Mouse (Mus musculus) R1 (cell line): ENCODE measurements at regions not wholly inside any gene's neighbourhood (a gene's known extent, or its start where the extent isn't known, plus 50 kb on each side); places are given as distances from the start of the nearest gene placed in this dataset.

ENCODE experiments used
- DNase-seq: peaks from one replicate; pipeline ENCODE4 v3.0.0-alpha.2; 2018; ENCODE audit warnings: low read depth, low spot score

GRCm38 (mm10) chr11:113178375-113178774, 396.4 kb downstream of the Sox9 start:
- no peak for DNase-seq

- DNase-seq: no peak
Measured at GRCm38 (mm10) chr11:113180008-113180407, 398.0 kb downstream of the Sox9 start.

GRCm38 (mm10) chr11:113182083-113182861, 400.2 kb downstream of the Sox9 start:
- no peak for DNase-seq

- DNase-seq: no peak
Measured at GRCm38 (mm10) chr11:113183556-113183955, 401.5 kb downstream of the Sox9 start.

GRCm38 (mm10) chr11:113184095-113184494, 402.1 kb downstream of the Sox9 start:
- no peak for DNase-seq

GRCm38 (mm10) chr11:113187407-113187806, 405.4 kb downstream of the Sox9 start:
- DNase-seq: no peak

GRCm38 (mm10) chr11:113188263-113188920, 406.4 kb downstream of the Sox9 start:
- DNase-seq: no peak

GRCm38 (mm10) chr11:113190006-113190405, 408.0 kb downstream of the Sox9 start:
- DNase-seq: no peak

GRCm38 (mm10) chr11:113190520-113190919, 408.5 kb downstream of the Sox9 start:
- peak; percentile 29 for DNase-seq

- DNase-seq: no peak
Measured at GRCm38 (mm10) chr11:113191006-113191405, 409.0 kb downstream of the Sox9 start.

GRCm38 (mm10) chr11:113192086-113192856, 410.2 kb downstream of the Sox9 start:
- no peak for DNase-seq

- DNase-seq: no peak
Measured at GRCm38 (mm10) chr11:113194144-113194827, 412.3 kb downstream of the Sox9 start.
